Mouse (Mus musculus): ENCODE results near the gene Gstm4.
"Not testable (repeated sequence)": the region's sequence is repeated elsewhere in the genome, so short reads cannot be mapped to it uniquely, and the experiment has no call there.

Gene Gstm4

GRCm38 (mm10) chr3:108069231-108069870 lies 24.7 kb upstream of the Gstm4 start:
- DNase-seq (ENCODE audit: low spot score): no peak

GRCm38 (mm10) chr3:108068826-108069225 lies 24.1 kb upstream of the Gstm4 start:
- DNase-seq (ENCODE audit: low spot score): no peak

- DNase-seq (ENCODE audit: low spot score): no peak
These were observed 22.8 kb upstream of the Gstm4 start for GRCm38 (mm10) chr3:108067370-108067934.

GRCm38 (mm10) chr3:108065551-108065950 lies 20.9 kb upstream of the Gstm4 start:
- DNase-seq (ENCODE audit: low spot score): no peak

GRCm38 (mm10) chr3:108064672-108065071 lies 20.0 kb upstream of the Gstm4 start:
- no peak for DNase-seq (ENCODE audit: low spot score)

- DNase-seq (ENCODE audit: low spot score): no peak
These were observed 18.0 kb upstream of the Gstm4 start for GRCm38 (mm10) chr3:108062648-108063047.

GRCm38 (mm10) chr3:108061420-108061819 lies 16.7 kb upstream of the Gstm4 start:
- peak; percentile 94 for DNase-seq (ENCODE audit: low spot score)

- no peak for DNase-seq (ENCODE audit: low spot score)
These were observed 5.8 kb upstream of the Gstm4 start for GRCm38 (mm10) chr3:108050493-108050892.

GRCm38 (mm10) chr3:108048306-108048705 lies 3.6 kb upstream of the Gstm4 start:
- no peak for DNase-seq (ENCODE audit: low spot score)

GRCm38 (mm10) chr3:108046944-108047655 lies 2.4 kb upstream of the Gstm4 start:
- no peak for DNase-seq (ENCODE audit: low spot score)

GRCm38 (mm10) chr3:108033156-108033555 lies 11.5 kb downstream of the Gstm4 start:
- DNase-seq (ENCODE audit: low spot score): no peak

GRCm38 (mm10) chr3:108032113-108032512 lies 12.6 kb downstream of the Gstm4 start:
- DNase-seq (ENCODE audit: low spot score): no peak

GRCm38 (mm10) chr3:108028641-108029365 lies 15.9 kb downstream of the Gstm4 start:
- peak; percentile 13 for DNase-seq (ENCODE audit: low spot score)

GRCm38 (mm10) chr3:108026597-108026996 lies 18.1 kb downstream of the Gstm4 start:
- no peak for DNase-seq (ENCODE audit: low spot score)

GRCm38 (mm10) chr3:108026049-108026448 lies 18.6 kb downstream of the Gstm4 start:
- DNase-seq (ENCODE audit: low spot score): no peak

GRCm38 (mm10) chr3:108025318-108025717 lies 19.4 kb downstream of the Gstm4 start:
- DNase-seq (ENCODE audit: low spot score): no peak

GRCm38 (mm10) chr3:108022650-108023049 lies 22.0 kb downstream of the Gstm4 start:
- DNase-seq (ENCODE audit: low spot score): no peak

- not testable (repeated sequence) for DNase-seq (ENCODE audit: low spot score)
These were observed 24.2 kb downstream of the Gstm4 start for GRCm38 (mm10) chr3:108020351-108021022.

- DNase-seq (ENCODE audit: low spot score): not testable (repeated sequence)
These were observed 25.5 kb downstream of the Gstm4 start for GRCm38 (mm10) chr3:108019226-108019625.

- peak; percentile 20 for DNase-seq (ENCODE audit: low spot score)
These were observed 26.4 kb downstream of the Gstm4 start for GRCm38 (mm10) chr3:108018190-108018820.

- peak; percentile 97 for DNase-seq (ENCODE audit: low spot score)
These were observed 27.1 kb downstream of the Gstm4 start, which contains the start of gene Gstm1 for GRCm38 (mm10) chr3:108017473-108018189. TSS of gene Gstm1 (minus strand) at chr3:108017973.
